Mouse (Mus musculus) embryonic facial prominence, embryonic 15.5 days (tissue): ENCODE results near the gene Myl4. TPM values are rescaled to one million over a fixed set of nuclear protein-coding genes. Genes with fewer than 3 reads are reported as not detected.

Experiments
- ATAC-seq: fragments of 200-750 bp; cut with Nextera tagmentation; 2 replicates; pipeline ENCODE4 v1.8.0; 2017; ENCODE audit warnings: low read depth, moderate TSS enrichment; ENCODE audit not compliant: insufficient number of reproducible peaks, low FRiP score, low TSS enrichment
- H3K27ac ChIP-seq: fragments of 300-500 bp; sonication (generic); replicated peaks from 2 replicates; pipeline ENCODE4 v1.5.1; 2015; ENCODE audit warnings: mild to moderate bottlenecking, inconsistent platforms
- H3K27me3 ChIP-seq: fragments of 300-500 bp; sonication (generic); 2 replicates; pipeline ENCODE4 v1.6.1; 2015; ENCODE audit warnings: inconsistent platforms
- H3K36me3 ChIP-seq: fragments of 300-500 bp; sonication (generic); 2 replicates; pipeline ENCODE4 v1.6.1; 2015; ENCODE audit warnings: mild to moderate bottlenecking, inconsistent platforms
- H3K4me1 ChIP-seq: fragments of 300-500 bp; sonication (generic); 2 replicates; pipeline ENCODE4 v1.6.1; 2015; ENCODE audit warnings: inconsistent platforms
- H3K4me2 ChIP-seq: fragments of 300-500 bp; sonication (generic); replicated peaks from 2 replicates; pipeline ENCODE4 v1.6.1; 2015; ENCODE audit warnings: mild to moderate bottlenecking, inconsistent platforms
- H3K4me3 ChIP-seq: fragments of 300-500 bp; sonication (generic); replicated peaks from 2 replicates; pipeline ENCODE4 v1.5.1; 2015; ENCODE audit warnings: mild to moderate bottlenecking, inconsistent platforms
- H3K9ac ChIP-seq: fragments of 300-500 bp; sonication (generic); 2 replicates; pipeline ENCODE4 v1.6.1; 2015; ENCODE audit warnings: inconsistent platforms
- H3K9me3 ChIP-seq: fragments of 300-500 bp; sonication (generic); replicated peaks from 2 replicates; pipeline ENCODE4 v1.6.1; 2016; ENCODE audit warnings: inconsistent platforms
- WGBS: fragments of 180-500 bp; shearing (Covaris S2); methylation state at CpG from one replicate; pipeline ENCODE4 v1.1.7; 2015; 5-methylcytosine and 5-hydroxymethylcytosine counted together
- polyA plus RNA-seq: library from polyadenylated mRNA; unstranded; fragments of >200 nt; fragmentation: Nextera tagmentation; extraction: Ambion mirVana; gene quantifications from 2 replicates; pipeline ENCODE4 v1.2.1, GENCODE M21; 2015

The Myl4 gene
- polyA plus RNA-seq, 1 experiment from 2014 or later = 261 TPM

- no peak overlapping the region for H3K27ac ChIP-seq
- H3K4me1 ChIP-seq = peaks cover 46% of the 10 kb centered on the region
- no peak for ATAC-seq
- H3K9me3 ChIP-seq = no peaks in the 10 kb centered on the region
- H3K4me2 ChIP-seq = no peak overlapping the region
- no peaks in the 10 kb centered on the region for H3K36me3 ChIP-seq
- no peak overlapping the region for H3K4me3 ChIP-seq
- H3K9ac ChIP-seq = no peak overlapping the region
- no peaks in the 10 kb centered on the region for H3K27me3 ChIP-seq
- 52% methylated on average over 9 of the region's 12 CpGs for WGBS
These were observed 71.8 kb downstream of the Myl4 start for GRCm38 (mm10) chr11:104622040-104622962.

- Histone ChIP-seq H3K4me2 (peak overlapping the region; percentile 22), H3K4me1 (peaks cover 32% of the 10 kb centered on the region), H3K27me3 (no peaks in the 10 kb centered on the region), H3K36me3 (no peaks in the 10 kb centered on the region), H3K9me3 (no peaks in the 10 kb centered on the region), H3K9ac (no peak overlapping the region), H3K27ac (peak overlapping the region; percentile 80), H3K4me3 (0 out of 2 replicates have a peak overlapping the region, but pooled peaks have one; percentile 1)
- WGBS = 14% methylated on average over 6 of the region's 6 CpGs
- peak; percentile 84 for ATAC-seq
These were observed 74.4 kb downstream of the Myl4 start for GRCm38 (mm10) chr11:104624791-104625391.

- ATAC-seq = peak; percentile 66
- Histone ChIP-seq H3K4me3 (0 out of 2 replicates have a peak overlapping the region, but pooled peaks have one; percentile 1), H3K9me3 (no peaks in the 10 kb centered on the region), H3K4me1 (peaks cover 27% of the 10 kb centered on the region), H3K27me3 (no peaks in the 10 kb centered on the region), H3K4me2 (peak overlapping the region; percentile 22), H3K36me3 (no peaks in the 10 kb centered on the region), H3K27ac (peak overlapping the region; percentile 80), H3K9ac (no peak overlapping the region)
- 27% methylated on average over 12 of the region's 12 CpGs for WGBS
These were observed 75.3 kb downstream of the Myl4 start for GRCm38 (mm10) chr11:104625453-104626402.

- Histone ChIP-seq H3K9me3 (no peaks in the 10 kb centered on the region), H3K27ac (peak overlapping the region; percentile 80; the same call in 1 of the 2 replicates), H3K9ac (no peak overlapping the region), H3K4me1 (peaks cover 27% of the 10 kb centered on the region), H3K4me3 (no peak overlapping the region), H3K27me3 (no peaks in the 10 kb centered on the region), H3K4me2 (no peak overlapping the region), H3K36me3 (no peaks in the 10 kb centered on the region)
- ATAC-seq = no peak
These were observed 76.2 kb downstream of the Myl4 start for GRCm38 (mm10) chr11:104626635-104627034.

- no peak overlapping the region for H3K4me3 ChIP-seq
- H3K4me2 ChIP-seq = no peak overlapping the region
- H3K9ac ChIP-seq = no peak overlapping the region
- ATAC-seq = no peak
- H3K9me3 ChIP-seq = no peaks in the 10 kb centered on the region
- 54% methylated on average over 11 of the region's 11 CpGs for WGBS
- H3K36me3 ChIP-seq = no peaks in the 10 kb centered on the region
- peaks cover 27% of the 10 kb centered on the region for H3K4me1 ChIP-seq
- no peaks in the 10 kb centered on the region for H3K27me3 ChIP-seq
- H3K27ac ChIP-seq = no peak overlapping the region
These were observed 77.3 kb downstream of the Myl4 start for GRCm38 (mm10) chr11:104627616-104628301.

- Histone ChIP-seq H3K36me3 (no peaks in the 10 kb centered on the region), H3K9me3 (no peaks in the 10 kb centered on the region), H3K9ac (no peak overlapping the region), H3K27me3 (no peaks in the 10 kb centered on the region), H3K27ac (no peak overlapping the region), H3K4me3 (no peak overlapping the region), H3K4me2 (no peak overlapping the region), H3K4me1 (peaks cover 27% of the 10 kb centered on the region)
- ATAC-seq = no peak
- WGBS = 83% methylated on average over 5 of the region's 5 CpGs
These were observed 78.1 kb downstream of the Myl4 start for GRCm38 (mm10) chr11:104628566-104628965.

GRCm38 (mm10) chr11:104630185-104630835 is 79.8 kb downstream of the Myl4 start:
- no peak overlapping the region for H3K4me2 ChIP-seq
- no peaks in the 10 kb centered on the region for H3K27me3 ChIP-seq
- no peaks in the 10 kb centered on the region for H3K36me3 ChIP-seq
- WGBS = 66% methylated on average over 7 of the region's 7 CpGs
- ATAC-seq = no peak
- H3K4me3 ChIP-seq = no peak overlapping the region
- H3K9me3 ChIP-seq = no peaks in the 10 kb centered on the region
- H3K4me1 ChIP-seq = peaks cover 11% of the 10 kb centered on the region
- no peak overlapping the region for H3K27ac ChIP-seq
- H3K9ac ChIP-seq = no peak overlapping the region

- peaks cover 1% of the 10 kb centered on the region for H3K4me1 ChIP-seq
- no peak overlapping the region for H3K9ac ChIP-seq
- H3K27me3 ChIP-seq = no peaks in the 10 kb centered on the region
- 70% methylated on average over 1 of the region's 1 CpGs for WGBS
- H3K36me3 ChIP-seq = no peaks in the 10 kb centered on the region
- no peak overlapping the region for H3K4me2 ChIP-seq
- H3K27ac ChIP-seq = no peak overlapping the region
- no peak for ATAC-seq
- no peak overlapping the region for H3K4me3 ChIP-seq
- H3K9me3 ChIP-seq = no peaks in the 10 kb centered on the region
These were observed 80.8 kb downstream of the Myl4 start for GRCm38 (mm10) chr11:104631306-104631705.

- Histone ChIP-seq H3K27me3 (no peaks in the 10 kb centered on the region), H3K4me3 (no peak overlapping the region)
- WGBS = 85% methylated on average over 14 of the region's 14 CpGs
These were observed 86.5 kb downstream of the Myl4 start for GRCm38 (mm10) chr11:104637010-104637409.

GRCm38 (mm10) chr11:104638006-104638405 is 87.5 kb downstream of the Myl4 start:
- no peaks in the 10 kb centered on the region for H3K4me1 ChIP-seq
- no peaks in the 10 kb centered on the region for H3K27me3 ChIP-seq
- 44% methylated on average over 5 of the region's 5 CpGs for WGBS
- H3K4me3 ChIP-seq = no peak overlapping the region
- H3K27ac ChIP-seq = no peak overlapping the region
- no peak overlapping the region for H3K4me2 ChIP-seq
- no peak overlapping the region for H3K9ac ChIP-seq
- no peaks in the 10 kb centered on the region for H3K36me3 ChIP-seq
- H3K9me3 ChIP-seq = no peaks in the 10 kb centered on the region
- ATAC-seq = no peak

More at GRCm38 (mm10) chr11:104637010-104637409, 86.5 kb downstream of the Myl4 start:
- ATAC-seq = no peak
- H3K27ac ChIP-seq = no peak overlapping the region
- no peak overlapping the region for H3K4me2 ChIP-seq
- no peaks in the 10 kb centered on the region for H3K4me1 ChIP-seq
- no peak overlapping the region for H3K9ac ChIP-seq
- H3K9me3 ChIP-seq = no peaks in the 10 kb centered on the region
- no peaks in the 10 kb centered on the region for H3K36me3 ChIP-seq
